Mouse (Mus musculus): ENCODE data around the gene Daam1.

Gene Daam1

GRCm38 (mm10) chr12:71830607-71831257 lies at the start of gene Daam1:
Daam1 (plus strand) TSS chr12:71831078.
- peak; percentile 93 to 96 for DNase-seq (ENCODE audit: low spot score in 2 of 2)

DNA sequence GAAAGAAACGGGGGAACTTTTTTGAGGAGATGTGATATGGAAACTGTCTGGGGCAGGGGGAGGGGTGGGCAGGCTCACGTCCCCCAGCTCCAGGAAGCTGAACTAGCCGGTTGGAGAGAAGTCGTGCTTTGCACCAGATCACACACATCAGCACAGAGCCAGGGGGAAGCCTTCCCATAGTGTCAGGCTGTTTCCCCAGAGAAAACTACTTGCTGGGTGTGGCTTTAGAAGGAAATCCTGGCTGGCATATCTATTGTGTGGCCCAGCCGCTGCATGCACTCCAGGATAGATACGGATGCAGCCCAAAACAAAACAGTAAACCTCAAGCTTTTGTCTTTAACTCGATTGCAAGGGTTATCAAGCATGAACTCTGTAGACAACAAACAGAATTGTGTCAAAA lies 49.7 kb upstream of the Daam1 start:
- no peak for DNase-seq (ENCODE audit: low spot score in 2 of 2)

DNA sequence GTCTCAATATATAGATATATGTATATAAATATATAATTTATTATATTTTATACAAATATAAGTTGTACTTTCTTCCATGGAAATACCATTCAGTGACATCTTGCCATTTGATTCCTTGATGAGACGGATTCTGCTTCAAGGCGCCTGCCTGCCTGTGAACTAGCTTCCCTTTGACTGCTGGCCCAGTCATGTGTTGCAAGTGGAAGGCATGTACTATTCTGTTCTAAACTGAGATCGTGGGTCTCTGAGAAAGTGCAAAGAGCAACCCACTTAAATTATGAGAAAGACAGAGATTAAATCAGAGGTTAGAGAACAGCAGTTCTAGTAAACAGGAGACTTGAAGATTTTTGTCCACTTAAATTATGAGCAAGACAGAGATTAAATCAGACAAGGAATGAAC lies 46.9 kb upstream of the Daam1 start:
- DNase-seq (ENCODE audit: low spot score in 2 of 2) = no peak

DNA sequence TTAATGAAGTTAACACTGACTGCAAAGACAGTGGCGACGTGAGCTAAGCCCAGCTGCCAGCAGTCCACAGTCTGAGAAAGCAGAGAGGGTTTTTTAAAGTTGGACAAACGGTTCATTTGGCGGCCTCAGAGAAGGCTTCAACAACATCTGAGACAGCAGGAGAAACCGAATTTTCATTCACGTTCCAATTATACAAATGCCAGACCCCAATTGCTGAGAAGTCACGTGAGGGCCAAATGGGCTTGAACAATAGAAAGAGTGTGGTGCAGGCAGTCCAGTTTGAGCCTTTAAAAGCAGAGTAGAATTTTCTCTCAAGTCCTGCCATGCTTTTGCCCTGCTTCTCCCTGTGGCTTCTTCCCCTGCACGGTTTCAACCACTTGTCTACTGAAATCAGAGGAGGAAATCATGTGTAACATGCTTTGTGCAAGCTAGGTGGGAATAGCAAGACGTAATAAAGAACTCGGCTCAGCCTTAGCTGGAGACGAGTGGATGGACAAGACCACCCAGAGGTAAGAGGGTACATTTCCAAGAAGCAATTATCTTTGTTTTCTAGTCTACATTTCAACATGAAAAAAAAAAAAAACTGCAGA lies 46.1 kb upstream of the Daam1 start:
- DNase-seq (ENCODE audit: low spot score in 2 of 2) = no peak

GRCm38 (mm10) chr12:71786521-71786920 lies 44.4 kb upstream of the Daam1 start:
- DNase-seq (ENCODE audit: low spot score in 2 of 2) = no peak

DNA sequence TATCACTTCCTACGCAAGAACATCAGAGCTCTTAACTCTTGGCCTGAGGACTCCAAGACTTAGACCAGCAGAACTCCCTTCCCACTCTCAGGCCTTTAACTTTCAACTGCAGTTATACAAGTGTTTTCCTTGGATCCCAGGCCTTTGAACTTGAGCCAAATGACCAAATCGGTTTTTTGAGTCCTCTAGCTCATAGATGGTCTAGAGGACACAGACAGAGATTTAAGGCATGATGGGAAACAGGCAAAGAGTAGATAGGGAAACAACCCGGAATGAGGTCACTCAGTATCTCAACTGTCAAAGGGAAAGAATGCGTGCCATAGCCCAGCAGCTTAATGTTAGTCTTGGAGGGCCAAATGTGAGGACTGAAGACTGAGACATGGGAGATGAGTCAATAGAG lies 42.1 kb upstream of the Daam1 start:
- no peak for DNase-seq (ENCODE audit: low spot score in 2 of 2)

- no peak for DNase-seq (ENCODE audit: low spot score in 2 of 2)
These were observed 40.3 kb upstream of the Daam1 start for GRCm38 (mm10) chr12:71790581-71790980.

- DNase-seq (ENCODE audit: low spot score in 2 of 2) = no peak
These were observed 37.8 kb upstream of the Daam1 start for GRCm38 (mm10) chr12:71793114-71793513.

DNA sequence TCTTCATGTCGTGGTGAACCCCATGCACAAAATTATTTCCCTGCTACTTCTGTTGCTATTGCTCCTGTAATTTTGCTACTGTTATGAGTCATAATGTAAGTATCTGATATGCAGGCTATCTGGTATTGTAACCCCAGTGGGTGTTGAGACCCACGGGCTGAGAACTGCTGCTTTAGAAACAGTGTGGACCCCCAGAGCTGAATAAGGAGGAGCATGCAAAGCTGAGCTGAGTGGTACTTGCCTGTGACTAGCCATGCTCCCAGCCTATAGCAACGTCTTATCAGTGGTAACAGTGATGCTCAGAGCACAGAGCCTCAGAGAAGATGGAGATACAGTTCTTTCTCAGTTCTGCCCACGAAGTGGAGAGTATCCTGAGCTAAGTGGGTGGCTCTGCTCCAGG lies 35.3 kb upstream of the Daam1 start:
- peak in 1 of 2 experiments; percentile 4 for DNase-seq (ENCODE audit: low spot score in 2 of 2)

DNA sequence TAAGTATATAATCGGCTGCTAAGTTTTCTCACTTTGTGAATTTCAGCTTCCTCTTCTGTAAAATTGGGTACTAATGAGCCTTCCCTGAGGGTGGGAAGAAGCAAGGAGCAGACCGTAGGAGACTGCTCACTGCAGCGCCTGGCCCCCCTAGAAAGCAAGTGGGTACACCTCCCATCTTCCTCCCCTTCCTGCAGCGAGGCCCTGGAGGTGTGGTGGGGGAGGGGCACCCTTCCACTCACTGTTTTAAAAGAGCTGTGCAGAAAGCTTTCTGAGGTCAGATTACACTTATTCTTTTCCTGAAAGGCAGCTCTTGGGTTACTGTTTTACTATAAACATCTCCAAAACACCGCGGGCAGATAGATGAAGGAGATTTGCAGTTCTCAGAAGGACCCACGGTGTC lies 34.4 kb upstream of the Daam1 start:
- peak in 1 of 2 experiments; percentile 5 for DNase-seq (ENCODE audit: low spot score in 2 of 2)

DNA sequence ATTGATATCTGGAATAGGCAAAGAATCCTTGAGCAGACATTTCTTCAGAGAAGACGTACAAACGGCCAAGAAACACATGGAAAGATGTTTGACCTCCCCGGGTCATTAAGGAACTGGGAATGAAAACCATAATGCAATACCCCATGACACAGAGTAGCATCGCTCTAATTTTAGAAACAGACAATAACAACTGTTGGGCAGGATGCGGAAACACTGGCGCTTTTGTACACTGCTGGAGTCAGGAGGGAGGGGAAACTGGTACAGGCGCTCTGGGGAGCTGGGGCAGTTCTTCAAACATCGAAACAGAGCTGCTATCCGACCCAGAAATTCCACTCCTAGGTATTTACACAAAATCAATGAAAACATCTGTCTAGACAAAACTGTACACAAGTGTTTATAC lies 23.6 kb upstream of the Daam1 start:
- no peak for DNase-seq (ENCODE audit: low spot score in 2 of 2)

- DNase-seq (ENCODE audit: low spot score in 2 of 2) = no peak
These were observed 22.2 kb upstream of the Daam1 start for GRCm38 (mm10) chr12:71808631-71809030.

DNA sequence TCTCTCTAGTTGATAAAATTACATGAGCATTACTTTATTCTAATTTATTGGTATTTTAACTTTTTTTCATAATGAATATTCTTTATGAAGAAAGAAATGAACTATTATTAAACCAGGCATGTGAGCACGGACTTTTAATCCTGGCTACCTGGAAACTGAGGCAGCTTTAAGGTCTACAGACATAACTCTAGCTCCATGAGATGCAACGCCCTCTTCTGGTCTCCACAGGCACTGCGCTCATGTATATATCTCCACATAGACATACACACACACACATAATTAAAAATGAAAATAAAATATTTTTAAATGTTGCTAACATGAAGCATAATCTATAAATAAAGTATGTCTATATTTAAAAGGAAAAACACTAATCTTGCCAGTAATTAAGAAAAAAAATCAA lies 21.3 kb upstream of the Daam1 start:
- DNase-seq (ENCODE audit: low spot score in 2 of 2) = no peak

DNA sequence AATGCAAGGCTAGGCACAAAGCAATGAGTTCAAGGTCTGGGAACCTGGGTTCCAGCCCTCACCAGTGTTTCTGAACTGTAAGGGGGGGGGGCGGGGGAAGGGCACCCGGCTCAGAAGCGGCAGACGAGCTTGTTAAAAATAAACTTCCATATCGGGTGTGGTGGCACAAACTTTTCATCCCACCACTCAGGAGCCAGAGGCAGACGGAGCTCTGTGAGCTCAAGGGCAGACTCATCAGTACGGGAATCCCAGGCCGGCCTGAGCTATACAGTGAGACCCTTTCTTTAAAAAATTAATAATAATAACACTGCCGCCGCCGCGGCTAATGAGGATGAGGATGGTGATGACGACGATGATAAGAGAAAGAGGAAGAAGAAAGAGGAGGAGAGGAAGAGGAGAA lies 18.3 kb upstream of the Daam1 start:
- DNase-seq (ENCODE audit: low spot score in 2 of 2) = no peak

- DNase-seq (ENCODE audit: low spot score in 2 of 2) = no peak
These were observed 17.6 kb upstream of the Daam1 start for GRCm38 (mm10) chr12:71813251-71813650.

DNA sequence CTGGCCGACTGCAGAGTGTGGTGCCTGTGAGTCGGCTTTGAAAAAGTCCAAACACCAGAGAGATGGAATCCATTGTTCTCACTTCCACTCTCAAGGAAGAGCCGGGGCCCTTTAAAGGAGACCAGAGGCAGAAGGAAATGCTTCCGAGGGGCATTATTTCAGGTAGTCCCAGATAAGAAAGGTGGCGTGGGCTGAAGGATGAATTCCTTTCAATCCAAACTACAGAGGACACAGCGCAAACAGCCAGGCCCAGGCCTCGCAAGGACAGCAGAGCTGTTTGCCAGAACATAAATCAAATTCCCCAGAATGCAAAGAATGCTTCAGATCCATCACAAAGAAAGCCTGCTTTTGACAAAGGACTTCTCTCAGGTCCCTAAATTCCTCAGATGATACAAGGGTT lies 17.1 kb upstream of the Daam1 start:
- DNase-seq (ENCODE audit: low spot score in 2 of 2) = no peak

DNA sequence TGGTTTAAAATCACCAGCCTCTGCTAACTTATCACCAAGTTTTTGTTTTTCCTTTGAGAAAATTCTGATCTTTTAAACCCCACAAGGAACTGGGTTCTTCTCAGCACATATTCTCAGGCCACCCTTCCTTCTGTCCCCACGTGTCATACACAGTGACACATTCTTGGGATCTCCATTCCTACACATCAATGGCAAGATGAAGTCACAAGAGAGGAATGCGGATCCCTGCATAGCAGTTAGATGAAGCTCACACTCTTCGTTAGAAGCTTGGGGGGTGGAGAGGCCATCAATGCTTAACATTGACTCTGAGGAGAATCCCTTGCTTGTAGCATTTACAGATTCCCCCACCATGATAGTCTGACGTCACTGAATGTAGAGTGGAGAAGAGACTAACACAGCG lies 10.8 kb upstream of the Daam1 start:
- no peak for DNase-seq (ENCODE audit: low spot score in 2 of 2)

GRCm38 (mm10) chr12:71821272-71821671 lies 9.6 kb upstream of the Daam1 start:
- DNase-seq (ENCODE audit: low spot score in 2 of 2) = no peak

DNA sequence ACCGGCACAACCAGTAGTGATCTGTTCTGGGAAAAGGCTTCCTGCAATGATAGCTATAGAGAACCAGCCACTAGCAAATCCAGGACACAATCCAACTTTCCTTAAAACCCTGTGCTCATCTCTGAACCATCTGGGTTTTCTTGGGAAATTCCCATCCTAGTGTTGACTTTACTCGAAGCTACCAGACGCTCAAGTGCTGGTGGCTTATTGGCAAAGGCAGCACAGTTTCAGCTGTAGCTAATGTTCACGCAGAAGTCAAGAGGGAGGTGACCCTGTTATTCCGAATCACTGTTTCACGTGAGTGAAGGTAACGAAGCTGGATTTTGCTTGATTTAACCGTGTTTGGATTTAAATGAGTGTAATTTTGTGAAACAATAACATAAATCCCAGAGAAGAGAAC lies 9.1 kb upstream of the Daam1 start:
- no peak for DNase-seq (ENCODE audit: low spot score in 2 of 2)

DNA sequence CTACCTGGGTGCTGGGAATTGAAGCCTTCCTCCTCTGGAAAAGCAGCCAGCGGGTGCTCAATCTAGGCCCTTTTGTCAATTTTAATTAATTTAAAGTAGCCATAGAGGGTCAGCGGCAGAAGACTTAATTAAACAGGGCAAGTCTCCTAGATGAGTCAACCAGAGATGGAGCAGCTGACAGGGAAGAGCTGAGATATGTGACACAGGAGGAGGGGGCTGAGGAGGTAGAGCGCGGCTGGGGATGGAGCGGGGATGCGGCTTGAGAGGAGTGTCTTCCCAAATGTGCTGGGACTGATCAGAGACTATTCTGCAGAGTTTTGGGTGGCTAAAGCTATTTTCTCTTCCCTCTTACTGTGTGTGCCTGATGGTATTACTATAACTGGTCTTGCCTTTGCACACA lies 6.0 kb upstream of the Daam1 start:
- no peak for DNase-seq (ENCODE audit: low spot score in 2 of 2)

- DNase-seq (ENCODE audit: low spot score in 2 of 2) = no peak
These were observed 739 bp upstream of the Daam1 start for GRCm38 (mm10) chr12:71830139-71830538.

GRCm38 (mm10) chr12:71831258-71832087 lies 595 bp downstream of the Daam1 start:
- DNase-seq (ENCODE audit: low spot score in 2 of 2) = peak; percentile 18 to 49

DNA sequence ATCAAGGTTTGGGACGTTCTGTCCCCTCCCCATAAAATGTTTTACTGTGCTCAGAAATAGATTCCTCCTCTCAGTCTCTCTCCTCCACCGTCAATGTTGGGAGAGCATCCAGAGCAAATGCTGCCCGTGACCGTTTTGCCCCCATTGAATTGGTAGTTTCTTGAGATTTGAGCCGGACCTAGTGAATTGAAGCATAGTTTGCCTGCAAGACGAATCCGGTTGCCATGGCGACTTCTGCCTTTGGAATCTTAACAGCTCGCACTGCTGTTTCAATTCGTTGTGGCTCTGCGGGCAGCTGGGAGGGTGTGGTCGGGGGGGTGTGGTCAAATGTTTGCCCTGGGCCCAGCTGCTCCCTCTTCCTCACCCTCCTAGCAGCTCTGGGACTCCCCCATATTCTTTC lies 1.3 kb downstream of the Daam1 start:
- DNase-seq (ENCODE audit: low spot score in 2 of 2) = peak; percentile 62
